Mouse (Mus musculus) MEL (cell line): ENCODE measurements around the gene Tmem230. TPM values are rescaled to one million over a fixed set of nuclear protein-coding genes. Genes with fewer than 3 reads are reported as not detected.
A peak's percentile ranks its signal among the peaks of the same experiment; 100 is the strongest.

ENCODE experiments used
- DNase-seq: peaks from one replicate; pipeline ENCODE4 v3.0.0; 2011; ENCODE audit warnings: low read depth, low spot score
- H3K27ac ChIP-seq: 2 replicates; pipeline ENCODE4 v1.5.1; 2012; ENCODE audit warnings: low read depth, mild to moderate bottlenecking, control low read depth, low read length, moderate library complexity; ENCODE audit not compliant: control insufficient read depth
- H3K27me3 ChIP-seq, 2 experiments: fragments of 150-350 bp in 1 of 2; sonication (generic) in 1 of 2; 2 replicates each; pipeline ENCODE4 v1.6.1; 2012; ENCODE audit warnings: low read length in 2 of 2, mild to moderate bottlenecking in 2 of 2, improper control_type of control experiment in 1 of 2, moderate library complexity in 1 of 2; ENCODE audit not compliant: insufficient read depth in 2 of 2, control insufficient read depth in 1 of 2
- H3K36me3 ChIP-seq, 2 experiments: 2 replicates each; pipeline ENCODE4 v1.6.1; 2012 to 2014; ENCODE audit warnings: low read length in 2 of 2, improper control_type of control experiment in 1 of 2, inconsistent platforms in 1 of 2, mild to moderate bottlenecking in 1 of 2; ENCODE audit not compliant: insufficient read depth in 2 of 2, control insufficient read depth in 1 of 2
- H3K4me1 ChIP-seq, 2 experiments: fragments of 150-350 bp in 1 of 2; sonication (generic) in 1 of 2; 2 replicates each; pipeline ENCODE4 v1.6.1; 2012; ENCODE audit warnings: low read length in 2 of 2, improper control_type of control experiment in 1 of 2, mild to moderate bottlenecking in 1 of 2; ENCODE audit not compliant: insufficient read depth in 2 of 2, control insufficient read depth in 1 of 2
- H3K4me3 ChIP-seq, 2 experiments: fragments of 150-350 bp in 1 of 2; sonication (generic) in 1 of 2; 2 replicates each; pipeline ENCODE4 v1.5.1; 2012; ENCODE audit warnings: low read depth in 2 of 2, low read length in 2 of 2, mild to moderate bottlenecking in 2 of 2, moderate library complexity in 2 of 2, control low read depth in 1 of 2, improper control_type of control experiment in 1 of 2; ENCODE audit not compliant: control insufficient read depth in 1 of 2, insufficient read depth in 1 of 2
- H3K79me2 ChIP-seq: 2 replicates; pipeline ENCODE4 v1.6.1; 2012; ENCODE audit warnings: mild to moderate bottlenecking, low read length, moderate library complexity; ENCODE audit not compliant: control insufficient read depth, poor library complexity, insufficient read depth
- H3K9ac ChIP-seq: 2 replicates; pipeline ENCODE4 v1.6.1; 2012; ENCODE audit warnings: low read depth, mild to moderate bottlenecking, control low read depth, low read length, moderate library complexity; ENCODE audit not compliant: control insufficient read depth, poor library complexity, severe bottlenecking
- H3K9me3 ChIP-seq: fragments of 150-350 bp; sonication (generic); replicated peaks from 2 replicates; pipeline ENCODE4 v1.6.1; 2012; ENCODE audit warnings: mild to moderate bottlenecking, low read length, improper control_type of control experiment, moderate library complexity; ENCODE audit not compliant: insufficient read depth
- BHLHE40 ChIP-seq: IDR thresholded peaks from 2 replicates; pipeline ENCODE4 v1.6.1; 2012; ENCODE audit warnings: low read depth, mild to moderate bottlenecking, inconsistent platforms, low read length, improper control_type of control experiment, borderline replicate concordance
- CTCF ChIP-seq, 3 experiments: IDR thresholded peaks in 2 of 3; conservative IDR thresholded peaks in 1 of 3; 2 replicates each; pipeline ENCODE4 v1.5.1; 2011 to 2012; ENCODE audit warnings: low read length in 3 of 3, low read depth in 2 of 3, mild to moderate bottlenecking in 2 of 3, improper control_type of control experiment in 1 of 3, inconsistent platforms in 1 of 3, mixed read lengths in 1 of 3, moderate library complexity in 1 of 3; ENCODE audit not compliant: control insufficient read depth in 1 of 3, insufficient read depth in 1 of 3, poor library complexity in 1 of 3, severe bottlenecking in 1 of 3
- E2F4 ChIP-seq: IDR thresholded peaks from 2 replicates; pipeline ENCODE4 v1.6.1; 2011; ENCODE audit warnings: low read depth, low read length, improper control_type of control experiment, borderline replicate concordance
- ELF1 ChIP-seq: IDR thresholded peaks from 2 replicates; pipeline ENCODE4 v1.6.1; 2014; ENCODE audit warnings: low read depth, mild to moderate bottlenecking, inconsistent platforms, low read length, improper control_type of control experiment, moderate library complexity
- ETS1 ChIP-seq: IDR thresholded peaks from 2 replicates; pipeline ENCODE4 v1.6.1; 2012; ENCODE audit warnings: low read depth, mild to moderate bottlenecking, inconsistent platforms, low read length, improper control_type of control experiment, moderate library complexity
- HCFC1 ChIP-seq: IDR thresholded peaks from 2 replicates; pipeline ENCODE4 v1.6.1; 2012; ENCODE audit warnings: low read depth, mild to moderate bottlenecking, inconsistent platforms, low read length, improper control_type of control experiment, moderate library complexity
- JUND ChIP-seq: IDR thresholded peaks from 2 replicates; pipeline ENCODE4 v1.6.1; 2011; ENCODE audit warnings: low read depth, mild to moderate bottlenecking, improper control_type of control experiment, low read length
- MAFK ChIP-seq: IDR thresholded peaks from 2 replicates; pipeline ENCODE4 v1.6.1; 2011; ENCODE audit warnings: low read depth, mild to moderate bottlenecking, low read length, improper control_type of control experiment, borderline replicate concordance
- MAZ ChIP-seq: IDR thresholded peaks from 2 replicates; pipeline ENCODE4 v1.6.1; 2012; ENCODE audit warnings: low read depth, mild to moderate bottlenecking, inconsistent platforms, low read length, improper control_type of control experiment
- MXI1 ChIP-seq: IDR thresholded peaks from 2 replicates; pipeline ENCODE4 v1.6.1; 2011; ENCODE audit warnings: mild to moderate bottlenecking, low read depth, low read length, improper control_type of control experiment
- MYB ChIP-seq: IDR thresholded peaks from 2 replicates; pipeline ENCODE4 v1.6.1; 2011; ENCODE audit warnings: mild to moderate bottlenecking, low read depth, low read length, improper control_type of control experiment
- NELFE ChIP-seq: IDR thresholded peaks from 2 replicates; pipeline ENCODE4 v1.6.1; 2011; ENCODE audit warnings: low read depth, low read length, improper control_type of control experiment
- RCOR1 ChIP-seq: IDR thresholded peaks from 2 replicates; pipeline ENCODE4 v1.6.1; 2012; ENCODE audit warnings: low read depth, mild to moderate bottlenecking, inconsistent platforms, low read length, improper control_type of control experiment
- SIN3A ChIP-seq: IDR thresholded peaks from 2 replicates; pipeline ENCODE4 v1.6.1; 2012; ENCODE audit warnings: low read length, improper control_type of control experiment, inconsistent platforms
- SMC3 ChIP-seq: IDR thresholded peaks from 2 replicates; pipeline ENCODE4 v1.6.1; 2011; ENCODE audit warnings: low read depth, low read length, improper control_type of control experiment
- TBP ChIP-seq: IDR thresholded peaks from 2 replicates; pipeline ENCODE4 v1.8.0; 2011; ENCODE audit warnings: low read depth, low read length, improper control_type of control experiment
- TCF12 ChIP-seq: IDR thresholded peaks from 2 replicates; pipeline ENCODE4 v1.6.1; 2014; ENCODE audit warnings: low read depth, mild to moderate bottlenecking, inconsistent platforms, low read length, improper control_type of control experiment, moderate library complexity
- UBTF ChIP-seq: IDR thresholded peaks from 2 replicates; pipeline ENCODE4 v1.6.1; 2012; ENCODE audit warnings: low read depth, mild to moderate bottlenecking, inconsistent platforms, low read length, improper control_type of control experiment, moderate library complexity, borderline replicate concordance; ENCODE audit not compliant: insufficient read depth
- USF1 ChIP-seq: IDR thresholded peaks from 2 replicates; pipeline ENCODE4 v1.6.1; 2014; ENCODE audit warnings: low read depth, mild to moderate bottlenecking, inconsistent platforms, low read length, improper control_type of control experiment, moderate library complexity
- ZC3H11A ChIP-seq: IDR thresholded peaks from 2 replicates; pipeline ENCODE4 v1.6.1; 2012; ENCODE audit warnings: low read depth, mild to moderate bottlenecking, inconsistent platforms, low read length, improper control_type of control experiment
- ZKSCAN1 ChIP-seq: IDR thresholded peaks from 2 replicates; pipeline ENCODE4 v1.6.1; 2012; ENCODE audit warnings: low read depth, mild to moderate bottlenecking, inconsistent platforms, low read length, improper control_type of control experiment, moderate library complexity
- ZMIZ1 ChIP-seq: IDR thresholded peaks from 2 replicates; pipeline ENCODE4 v1.6.1; 2012; ENCODE audit warnings: low read depth, mild to moderate bottlenecking, inconsistent platforms, low read length, improper control_type of control experiment, moderate library complexity
- polyA plus RNA-seq, 2 experiments: library from polyadenylated mRNA; stranded (reverse) in 1 of 2; unstranded in 1 of 2; fragments of >175 nt in 1 of 2; fragments of >200 nt in 1 of 2; gene quantifications; 2 replicates each; pipeline versions ENCODE4 v1.2.1 to v1.2.4; 2012; ENCODE audit warnings: low replicate concordance in 2 of 2, low read depth in 1 of 2; ENCODE audit not compliant: insufficient read length in 2 of 2, insufficient read depth in 1 of 2, missing spikeins in 1 of 2
- total RNA-seq: library from RNA; depleted of rRNA; stranded (reverse); fragments of 300-350 nt; gene quantifications from 2 replicates; pipeline ENCODE4 v1.2.3, GENCODE M21; 2012

Gene Tmem230
- total and polyA plus RNA-seq, 3 experiments = 9.1 to 21.5 TPM; not detected in 1

DNA sequence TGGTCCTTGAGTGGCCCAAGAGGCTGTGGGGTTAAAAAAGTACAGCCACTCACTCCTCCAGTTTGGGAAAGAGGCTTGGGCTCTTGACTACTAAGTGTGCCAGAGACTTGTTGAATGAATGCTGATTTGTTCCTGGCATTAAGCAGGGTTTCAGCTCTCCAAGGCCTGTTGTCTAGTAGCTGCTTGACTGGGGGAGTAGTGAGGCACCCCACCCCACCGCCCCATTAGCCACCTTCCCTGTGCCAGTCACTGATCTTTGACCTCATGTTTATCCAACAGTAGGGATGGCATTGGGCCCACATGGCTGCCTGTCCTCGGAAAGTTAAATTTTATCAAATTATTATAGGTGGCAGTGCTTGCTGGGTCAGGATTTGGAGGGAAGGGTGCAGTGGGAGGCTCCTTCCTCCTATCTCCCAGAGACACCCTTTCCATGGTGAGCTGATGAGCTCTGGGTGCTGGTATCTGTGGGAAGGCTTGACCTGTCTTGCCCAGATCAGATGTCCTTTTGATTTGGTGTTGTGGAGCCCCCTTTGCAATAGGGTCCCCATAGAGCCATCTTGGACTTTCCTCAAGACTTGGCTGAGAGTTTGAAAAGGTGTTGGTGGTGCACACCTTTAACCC is 22.8 kb upstream of the Tmem230 start:
- Histone ChIP-seq H3K27me3 (no peaks in the 10 kb centered on the region), H3K9me3 (no peaks in the 10 kb centered on the region), H3K36me3 (peaks cover 0 to 7% of the 10 kb centered on the region in 2 experiments; a peak in 2 of 4 replicates)
- DNase-seq = no peak
- TF ChIP-seq E2F4 = no peak
- TF ChIP-seq RCOR1 = no peak
- TF ChIP-seq SIN3A = no peak
- no peak for TF ChIP-seq ETS1
- no peak for TF ChIP-seq USF1
- no peak for TF ChIP-seq TCF12
- TF ChIP-seq UBTF = no peak
- no peak for TF ChIP-seq ZKSCAN1
- no peak for TF ChIP-seq NELFE
- TF ChIP-seq, all 39 proteins: peak for 0
- Histone ChIP-seq H3K9ac (no peak overlapping the region), H3K4me3 (no peak overlapping the region), H3K79me2 (peaks cover 32% of the 10 kb centered on the region), H3K4me1 (peaks cover 0 to 7% of the 10 kb centered on the region in 2 experiments; a peak in 2 of 4 replicates), H3K27ac (no peak overlapping the region)

DNA sequence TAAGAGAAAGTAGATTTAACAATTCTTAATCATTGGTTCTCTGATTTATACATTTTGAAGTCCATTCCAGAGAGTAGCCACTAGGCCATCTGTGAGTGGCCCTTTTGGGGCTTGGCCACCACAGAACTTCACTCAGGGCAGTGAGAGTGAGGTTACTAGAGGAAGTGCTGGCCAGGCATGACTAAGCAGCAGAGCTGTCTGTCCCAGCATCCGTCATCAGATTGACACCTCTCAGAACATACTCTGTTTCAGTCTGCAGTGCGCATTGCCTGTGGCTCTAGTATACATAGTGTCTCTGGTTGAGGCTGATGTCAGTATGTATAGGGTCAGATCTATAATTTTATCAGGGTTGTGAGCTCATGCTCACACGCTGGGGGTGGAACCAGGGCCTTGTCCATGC is 21.6 kb upstream of the Tmem230 start:
- Histone ChIP-seq H3K9me3 (no peaks in the 10 kb centered on the region), H3K79me2 (peaks cover 32% of the 10 kb centered on the region), H3K27me3 (no peaks in the 10 kb centered on the region), H3K4me1 (peaks cover 3 to 15% of the 10 kb centered on the region in 2 experiments; a peak in 3 of 4 replicates), H3K36me3 (peaks cover 0 to 14% of the 10 kb centered on the region in 2 experiments; a peak in 2 of 4 replicates), H3K9ac (no peak overlapping the region), H3K27ac (no peak overlapping the region), H3K4me3 (no peak overlapping the region)
- DNase-seq = peak; percentile 63
- no peak for TF ChIP-seq NELFE
- no peak for TF ChIP-seq ZC3H11A
- TF ChIP-seq UBTF = no peak
- TF ChIP-seq MYB = no peak
- no peak for TF ChIP-seq TCF12
- no peak for TF ChIP-seq JUND
- TF ChIP-seq MXI1 = no peak
- no peak for TF ChIP-seq ZKSCAN1
- no peak for TF ChIP-seq MAFK
- TF ChIP-seq HCFC1 = no peak
- TF ChIP-seq MAZ = no peak
- no peak for TF ChIP-seq CTCF (IDR thresholded peaks at IDR 0.05 in 2 of 3, conservative IDR thresholded peaks at IDR 0.05 in 1 of 3; ENCODE audit: control insufficient read depth in 1 of 3, insufficient read depth in 1 of 3, low read depth in 2 of 3, low read length in 3 of 3, poor library complexity in 1 of 3, severe bottlenecking in 1 of 3)
- TF ChIP-seq ELF1 = no peak
- TF ChIP-seq BHLHE40 = no peak
- no peak for TF ChIP-seq SMC3
- no peak for TF ChIP-seq TBP
- TF ChIP-seq ZMIZ1 = no peak
